Mouse (Mus musculus): ENCODE measurements at regions not wholly inside any gene's neighbourhood (a gene's known extent, or its start where the extent isn't known, plus 50 kb on each side); places are given as distances from the start of the nearest gene placed in this dataset.

DNA sequence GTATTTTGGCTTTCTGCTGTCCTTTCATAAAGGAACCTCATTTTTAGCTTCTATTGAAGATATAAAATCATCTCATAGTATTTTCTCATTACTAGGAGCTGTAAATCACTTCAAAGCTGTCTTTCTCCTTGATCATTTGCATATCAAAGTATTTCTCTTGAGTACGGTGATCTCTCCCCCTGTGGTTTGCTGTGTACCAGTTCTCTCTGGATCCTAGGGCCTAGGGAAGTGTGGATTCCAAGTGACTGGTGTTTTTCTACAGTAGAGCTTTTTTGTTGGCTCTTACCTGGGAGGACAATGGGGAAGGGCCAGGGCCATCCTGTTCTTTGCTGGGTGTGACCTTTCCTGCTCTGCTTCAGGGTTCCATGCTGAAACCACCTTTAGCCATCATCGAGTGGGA is 253.9 kb downstream of the Enc1 start:
- ATAC-seq (ENCODE audit: insufficient read depth): no peak
- no peak overlapping the region for H3K4me2 ChIP-seq (ENCODE audit: low read depth)
- TF ChIP-seq CTCF (IDR thresholded peaks at IDR 0.05; ENCODE audit: low read depth): no peak
- no peak for TF ChIP-seq EP300 (IDR thresholded peaks at IDR 0.05; ENCODE audit: low read depth)

DNA sequence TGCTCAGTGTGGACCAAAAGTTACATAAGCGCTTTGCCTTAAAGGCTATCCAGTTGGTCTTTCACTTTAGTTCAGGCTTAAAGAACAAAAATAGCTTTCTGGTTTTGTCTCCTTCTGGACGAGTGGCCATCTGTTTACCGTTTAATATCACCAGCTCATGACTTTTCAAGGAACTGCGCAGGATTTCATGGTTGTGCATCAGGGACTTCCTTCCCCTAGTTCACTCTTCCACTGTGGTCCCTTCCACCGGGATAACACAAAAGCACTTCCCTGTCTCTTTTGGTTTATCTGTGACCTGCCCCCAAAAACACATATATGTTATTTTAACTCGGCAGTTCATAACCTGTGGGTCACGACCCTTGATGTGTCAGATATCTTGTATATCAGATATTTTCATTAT is 252.9 kb downstream of the Enc1 start:
- WGBS (ENCODE audit: insufficient replicate concordance): 59% methylated on average over 7 of the region's 7 CpGs

More for the DNA sequence above, 253.9 kb downstream of the Enc1 start:
- 64% methylated on average over 2 of the region's 2 CpGs for WGBS (ENCODE audit: insufficient replicate concordance)
- Histone ChIP-seq H3K4me3 (ENCODE audit: insufficient read depth in 1 of 2, low read depth in 2 of 2, low read length in 2 of 2) (no peak overlapping the region), H3K9ac (replicated peaks) (no peak overlapping the region), H3K9me3 (ENCODE audit: control insufficient read depth, low read length) (no peaks in the 10 kb centered on the region), H3K4me1 (replicated peaks; ENCODE audit: control insufficient read depth in 2 of 2, insufficient read depth in 2 of 2, low read length in 1 of 2) (no peaks in the 10 kb centered on the region), H3K27me3 (ENCODE audit: control insufficient read depth, insufficient read depth, low read length) (no peaks in the 10 kb centered on the region), H3K36me3 (replicated peaks; ENCODE audit: control insufficient read depth, insufficient read depth, low read depth) (no peaks in the 10 kb centered on the region), H3K27ac (no peak overlapping the region)
- DNase-seq (ENCODE audit: low read depth in 3 of 3, low spot score in 3 of 3): no peak

DNA sequence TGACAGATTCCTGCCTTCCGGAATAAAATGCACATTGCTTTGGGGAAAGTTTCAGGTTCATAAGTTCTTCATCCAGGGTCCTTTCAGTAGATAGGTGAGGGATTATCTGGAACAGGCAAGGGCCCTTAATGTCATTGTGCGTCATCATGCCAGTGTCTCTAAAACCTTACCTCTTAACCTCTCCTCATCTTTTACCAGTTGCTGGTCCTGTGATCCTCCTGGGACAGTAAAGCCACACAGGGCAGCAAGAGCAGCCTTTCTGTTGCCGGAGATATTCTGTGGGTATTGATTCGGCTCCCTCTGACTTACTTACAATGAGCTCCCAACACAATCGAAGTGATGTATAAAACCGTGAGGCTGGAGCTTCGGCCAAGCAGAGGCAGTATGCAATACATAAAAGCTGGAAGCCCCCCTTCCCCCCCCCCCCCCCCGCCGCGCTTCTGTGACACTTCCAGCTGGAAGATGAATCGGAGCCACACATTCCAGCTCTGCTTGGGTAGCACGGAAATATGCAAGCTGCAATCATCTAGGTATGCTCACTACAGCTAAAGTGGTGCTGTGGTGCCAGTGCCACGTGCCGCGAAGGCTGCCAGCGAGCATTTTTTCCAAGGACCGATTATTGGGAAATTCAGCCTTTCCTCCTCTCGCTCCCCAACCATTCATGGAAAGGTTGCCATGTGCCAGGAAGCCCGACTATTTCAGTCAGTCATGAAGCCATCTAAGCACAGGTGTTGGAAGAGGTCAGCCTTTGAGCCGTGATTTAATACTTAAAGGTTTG is 252.2 kb downstream of the Enc1 start:
- H3K4me3 ChIP-seq (ENCODE audit: insufficient read depth in 1 of 2, low read depth in 2 of 2, low read length in 2 of 2): no peak overlapping the region
- H3K27me3 ChIP-seq (ENCODE audit: control insufficient read depth, insufficient read depth, low read length): no peaks in the 10 kb centered on the region
- TF ChIP-seq EP300 (IDR thresholded peaks at IDR 0.05; ENCODE audit: low read depth) (no peak), CTCF (IDR thresholded peaks at IDR 0.05; ENCODE audit: low read depth) (no peak)
- no peak overlapping the region for H3K9ac ChIP-seq (replicated peaks)
- ATAC-seq (ENCODE audit: insufficient read depth) (no peak), DNase-seq (ENCODE audit: low read depth in 3 of 3, low spot score in 3 of 3) (no peak)
- H3K9me3 ChIP-seq (ENCODE audit: control insufficient read depth, low read length): no peaks in the 10 kb centered on the region
- H3K36me3 ChIP-seq (replicated peaks; ENCODE audit: control insufficient read depth, insufficient read depth, low read depth): no peaks in the 10 kb centered on the region
- H3K4me1 ChIP-seq (replicated peaks; ENCODE audit: control insufficient read depth in 2 of 2, insufficient read depth in 2 of 2, low read length in 1 of 2): no peaks in the 10 kb centered on the region
- no peak overlapping the region for H3K4me2 ChIP-seq (ENCODE audit: low read depth)
- no peak overlapping the region for H3K27ac ChIP-seq
- 71% methylated on average over 20 of the region's 20 CpGs for WGBS (ENCODE audit: insufficient replicate concordance)

More for the DNA sequence above, 252.9 kb downstream of the Enc1 start:
- Histone ChIP-seq H3K27me3 (ENCODE audit: control insufficient read depth, insufficient read depth, low read length) (no peaks in the 10 kb centered on the region), H3K4me3 (ENCODE audit: insufficient read depth in 1 of 2, low read depth in 2 of 2, low read length in 2 of 2) (no peak overlapping the region), H3K9me3 (ENCODE audit: control insufficient read depth, low read length) (no peaks in the 10 kb centered on the region), H3K4me1 (replicated peaks; ENCODE audit: control insufficient read depth in 2 of 2, insufficient read depth in 2 of 2, low read length in 1 of 2) (no peaks in the 10 kb centered on the region), H3K9ac (replicated peaks) (no peak overlapping the region), H3K36me3 (replicated peaks; ENCODE audit: control insufficient read depth, insufficient read depth, low read depth) (no peaks in the 10 kb centered on the region), H3K27ac (no peak overlapping the region), H3K4me2 (ENCODE audit: low read depth) (no peak overlapping the region)
- TF ChIP-seq EP300 (IDR thresholded peaks at IDR 0.05; ENCODE audit: low read depth) (no peak), CTCF (IDR thresholded peaks at IDR 0.05; ENCODE audit: low read depth) (no peak)
- DNase-seq (ENCODE audit: low read depth in 3 of 3, low spot score in 3 of 3) (no peak), ATAC-seq (ENCODE audit: insufficient read depth) (no peak)

DNA sequence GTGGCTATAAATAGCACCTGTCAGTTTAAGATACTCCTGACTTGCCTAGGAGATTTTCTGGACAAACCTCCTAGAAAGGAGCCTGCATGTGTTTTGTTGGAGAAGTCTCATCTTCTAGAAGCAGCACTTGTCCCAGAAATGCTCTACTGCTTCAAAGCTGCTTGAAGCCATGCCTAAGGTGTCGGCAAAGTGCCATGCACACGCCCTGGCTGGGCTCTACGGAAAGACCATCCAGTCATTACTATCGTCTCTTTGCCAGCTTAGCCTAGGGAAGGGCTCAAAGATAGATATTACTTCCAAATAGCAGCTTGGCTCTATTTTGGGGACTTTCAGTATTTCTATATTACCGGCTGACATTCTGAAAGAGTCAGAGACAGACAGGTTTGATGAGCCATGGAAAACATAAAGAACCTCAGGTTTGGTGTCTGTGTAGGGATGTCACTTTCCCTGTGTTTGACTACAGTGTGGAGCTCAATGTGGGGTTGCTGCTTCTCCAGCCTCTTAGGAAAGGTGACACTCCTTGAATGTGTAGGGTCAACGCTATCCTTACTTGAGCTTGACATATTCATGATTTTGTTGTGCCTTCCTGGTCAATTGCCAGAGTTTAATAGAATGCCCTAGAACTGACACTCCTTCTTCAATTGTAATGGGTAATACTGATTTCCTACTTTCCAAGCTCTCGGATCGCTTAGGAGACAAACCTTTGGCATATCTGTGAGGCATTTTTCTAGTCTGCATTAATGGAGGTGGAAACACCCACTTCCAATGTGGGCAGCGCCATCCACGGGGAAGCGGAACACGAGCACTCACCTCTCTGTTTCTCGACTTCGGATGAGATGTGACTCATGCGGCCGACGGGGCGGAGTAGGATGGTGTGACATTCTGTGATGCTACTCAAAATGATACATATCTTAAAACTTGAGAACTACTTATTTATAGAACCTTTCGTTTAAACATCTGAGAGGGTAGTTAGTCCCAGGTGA is 251.3 kb downstream of the Enc1 start:
- 82% methylated on average over 19 of the region's 19 CpGs for WGBS (ENCODE audit: insufficient replicate concordance)
- TF ChIP-seq CTCF (IDR thresholded peaks at IDR 0.05; ENCODE audit: low read depth): no peak
- TF ChIP-seq EP300 (IDR thresholded peaks at IDR 0.05; ENCODE audit: low read depth): no peak
- Histone ChIP-seq H3K9ac (replicated peaks) (no peak overlapping the region), H3K4me2 (ENCODE audit: low read depth) (no peak overlapping the region), H3K4me1 (replicated peaks; ENCODE audit: control insufficient read depth in 2 of 2, insufficient read depth in 2 of 2, low read length in 1 of 2) (no peaks in the 10 kb centered on the region), H3K9me3 (ENCODE audit: control insufficient read depth, low read length) (no peaks in the 10 kb centered on the region), H3K27me3 (ENCODE audit: control insufficient read depth, insufficient read depth, low read length) (no peaks in the 10 kb centered on the region), H3K36me3 (replicated peaks; ENCODE audit: control insufficient read depth, insufficient read depth, low read depth) (no peaks in the 10 kb centered on the region), H3K27ac (no peak overlapping the region), H3K4me3 (ENCODE audit: insufficient read depth in 1 of 2, low read depth in 2 of 2, low read length in 2 of 2) (no peak overlapping the region)
- DNase-seq (ENCODE audit: low read depth in 3 of 3, low spot score in 3 of 3) (no peak), ATAC-seq (ENCODE audit: insufficient read depth) (no peak)

DNA sequence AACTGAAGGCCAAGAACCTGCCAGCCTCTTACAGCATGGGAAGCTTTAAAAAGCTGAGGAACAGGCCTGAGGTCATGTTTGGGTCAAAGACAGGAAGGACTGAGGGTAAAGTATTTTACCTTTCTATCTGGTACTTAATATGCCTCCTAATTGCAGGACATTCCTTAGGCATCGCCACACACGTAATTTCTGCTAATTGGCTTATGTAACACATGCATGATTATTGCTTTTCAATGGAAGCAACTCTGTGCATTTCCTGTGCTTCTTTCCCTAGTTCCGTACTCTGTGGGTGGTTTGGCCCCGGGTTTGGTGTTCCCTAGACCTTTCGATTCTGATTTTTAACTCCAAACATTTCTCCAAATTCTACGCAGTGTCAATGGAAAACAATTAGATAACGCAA is 249.2 kb downstream of the Enc1 start:
- H3K9ac ChIP-seq (replicated peaks): no peak overlapping the region
- no peaks in the 10 kb centered on the region for H3K36me3 ChIP-seq (replicated peaks; ENCODE audit: control insufficient read depth, insufficient read depth, low read depth)
- ATAC-seq (ENCODE audit: insufficient read depth) (no peak), DNase-seq (ENCODE audit: low read depth in 3 of 3, low spot score in 3 of 3) (no peak)
- no peaks in the 10 kb centered on the region for H3K4me1 ChIP-seq (replicated peaks; ENCODE audit: control insufficient read depth in 2 of 2, insufficient read depth in 2 of 2, low read length in 1 of 2)
- no peaks in the 10 kb centered on the region for H3K9me3 ChIP-seq (ENCODE audit: control insufficient read depth, low read length)
- no peak overlapping the region for H3K27ac ChIP-seq
- no peak overlapping the region for H3K4me3 ChIP-seq (ENCODE audit: insufficient read depth in 1 of 2, low read depth in 2 of 2, low read length in 2 of 2)
- H3K27me3 ChIP-seq (ENCODE audit: control insufficient read depth, insufficient read depth, low read length): no peaks in the 10 kb centered on the region
- no peak for TF ChIP-seq CTCF (IDR thresholded peaks at IDR 0.05; ENCODE audit: low read depth)
- no peak for TF ChIP-seq EP300 (IDR thresholded peaks at IDR 0.05; ENCODE audit: low read depth)
- 66% methylated on average over 7 of the region's 7 CpGs for WGBS (ENCODE audit: insufficient replicate concordance)
- no peak overlapping the region for H3K4me2 ChIP-seq (ENCODE audit: low read depth)

All from liver, embryonic 14.5 days (tissue).